Mouse (Mus musculus) midbrain, postnatal 0 days (tissue): ENCODE results near the gene Fam210b. TPM values are rescaled to one million over a fixed set of nuclear protein-coding genes. Genes with fewer than 3 reads are reported as not detected.

Experiments
- ATAC-seq: fragments of 200-750 bp; cut with Nextera tagmentation; 2 replicates; pipeline ENCODE4 v1.8.0; 2017; ENCODE audit warnings: moderate number of reproducible peaks, mild to moderate bottlenecking, moderate TSS enrichment, moderate library complexity; ENCODE audit not compliant: low FRiP score
- DNase-seq: peaks from one replicate; pipeline ENCODE4 v3.0.0-alpha.2; 2015; ENCODE audit warnings: low spot score
- H3K27ac ChIP-seq: fragments of 300-500 bp; sonication (generic); 2 replicates; pipeline ENCODE4 v1.5.1; 2014; ENCODE audit warnings: low read depth, mild to moderate bottlenecking, low read length, mixed read lengths
- H3K27me3 ChIP-seq: fragments of 300-500 bp; sonication (generic); 2 replicates; pipeline ENCODE4 v1.6.1; 2014; ENCODE audit warnings: low read length, control low read depth, mixed read lengths; ENCODE audit not compliant: insufficient read depth
- H3K36me3 ChIP-seq: fragments of 300-500 bp; sonication (generic); 2 replicates; pipeline ENCODE4 v1.6.1; 2014; ENCODE audit warnings: low read length, control low read depth, mixed read lengths; ENCODE audit not compliant: insufficient read depth
- H3K4me1 ChIP-seq: fragments of 300-500 bp; sonication (generic); 2 replicates; pipeline ENCODE4 v1.6.1; 2014; ENCODE audit warnings: mild to moderate bottlenecking, control low read depth, antibody characterized with exemption, low read length, mixed read lengths; ENCODE audit not compliant: insufficient read depth
- H3K4me2 ChIP-seq: fragments of 300-500 bp; sonication (generic); 2 replicates; pipeline ENCODE4 v1.6.1; 2014; ENCODE audit warnings: low read depth, mild to moderate bottlenecking, low read length, mixed read lengths; ENCODE audit not compliant: poor library complexity, severe bottlenecking
- H3K4me3 ChIP-seq: fragments of 300-500 bp; sonication (generic); 2 replicates; pipeline ENCODE4 v1.5.1; 2014; ENCODE audit warnings: low read depth, mild to moderate bottlenecking, low read length, moderate library complexity
- H3K9ac ChIP-seq: fragments of 300-500 bp; sonication (generic); replicated peaks from 2 replicates; pipeline ENCODE4 v1.6.1; 2014; ENCODE audit warnings: mild to moderate bottlenecking, low read length, moderate library complexity, mixed read lengths; ENCODE audit not compliant: poor library complexity, severe bottlenecking
- H3K9me3 ChIP-seq: fragments of 300-500 bp; sonication (generic); 2 replicates; pipeline ENCODE4 v1.6.1; 2016; ENCODE audit warnings: low read length, control low read depth
- CTCF ChIP-seq: IDR thresholded peaks from 2 replicates; pipeline ENCODE4 v1.5.1; 2016; ENCODE audit warnings: antibody characterized with exemption, mild to moderate bottlenecking
- WGBS: fragments of 180-500 bp; shearing (Covaris S2); extraction: QIAGEN DNeasy Blood & Tissue Kit; methylation state at CpG from one replicate; pipeline ENCODE4 v1.1.7; 2014; 5-methylcytosine and 5-hydroxymethylcytosine counted together
- polyA plus RNA-seq: library from polyadenylated mRNA; unstranded; fragments of >200 nt; fragmentation: Nextera tagmentation; extraction: Ambion mirVana; gene quantifications from 2 replicates; pipeline ENCODE4 v1.2.1, GENCODE M21; 2015
- total RNA-seq: library from RNA; depleted of rRNA; stranded (reverse); fragments of >200 nt; gene quantifications from 2 replicates; pipeline ENCODE4 v1.2.3, GENCODE M21; 2014

Gene Fam210b
- total and polyA plus RNA-seq, 2 experiments from 2014 or later, result 10.2 to 21.1 TPM

- WGBS, result 86% methylated on average over 4 of the region's 4 CpGs
- TF ChIP-seq CTCF, result no peak
- no peak overlapping the region for H3K9ac ChIP-seq
- H3K36me3 ChIP-seq, result no peaks in the 10 kb centered on the region
- H3K4me1 ChIP-seq, result no peaks in the 10 kb centered on the region
- no peaks in the 10 kb centered on the region for H3K9me3 ChIP-seq
- ATAC-seq (no peak), DNase-seq (no peak)
- H3K4me3 ChIP-seq, result no peak overlapping the region
- no peak overlapping the region for H3K27ac ChIP-seq
- no peaks in the 10 kb centered on the region for H3K27me3 ChIP-seq
- no peak overlapping the region for H3K4me2 ChIP-seq
Measured at GRCm38 (mm10) chr2:172306544-172306943, 38.8 kb upstream of the Fam210b start.

- Histone ChIP-seq H3K4me3 (no peak overlapping the region), H3K27ac (no peak overlapping the region), H3K27me3 (no peaks in the 10 kb centered on the region), H3K9ac (no peak overlapping the region), H3K9me3 (no peaks in the 10 kb centered on the region), H3K4me2 (no peak overlapping the region), H3K36me3 (no peaks in the 10 kb centered on the region), H3K4me1 (no peaks in the 10 kb centered on the region)
- ATAC-seq (no peak), DNase-seq (no peak)
- WGBS, result 77% methylated on average over 9 of the region's 9 CpGs
- no peak for TF ChIP-seq CTCF
Measured at GRCm38 (mm10) chr2:172311731-172312130, 33.6 kb upstream of the Fam210b start.

GRCm38 (mm10) chr2:172320878-172321277 is 24.5 kb upstream of the Fam210b start:
- no peak overlapping the region for H3K4me3 ChIP-seq
- no peak for TF ChIP-seq CTCF
- 28% methylated on average over 9 of the region's 9 CpGs for WGBS
- no peaks in the 10 kb centered on the region for H3K36me3 ChIP-seq
- no peak for ATAC-seq
- DNase-seq, result peak; percentile 37
- H3K9me3 ChIP-seq, result no peaks in the 10 kb centered on the region
- H3K4me2 ChIP-seq, result no peak overlapping the region
- H3K4me1 ChIP-seq, result no peaks in the 10 kb centered on the region
- H3K9ac ChIP-seq, result no peak overlapping the region
- H3K27me3 ChIP-seq, result no peaks in the 10 kb centered on the region
- no peak overlapping the region for H3K27ac ChIP-seq

- no peak for ATAC-seq
- no peak overlapping the region for H3K4me3 ChIP-seq
Measured at GRCm38 (mm10) chr2:172328248-172328647, 17.1 kb upstream of the Fam210b start.

GRCm38 (mm10) chr2:172329179-172329578 is 16.2 kb upstream of the Fam210b start:
- Histone ChIP-seq H3K4me3 (no peak overlapping the region), H3K9ac (no peak overlapping the region), H3K27ac (no peak overlapping the region), H3K27me3 (0 out of 2 replicates have a peak, but pooled peaks cover 3% of the 10 kb centered on the region), H3K36me3 (no peaks in the 10 kb centered on the region), H3K4me1 (no peaks in the 10 kb centered on the region; the same call in 1 of the 2 replicates), H3K9me3 (no peaks in the 10 kb centered on the region), H3K4me2 (peak overlapping the region; percentile 40)
- ATAC-seq (peak; percentile 84), DNase-seq (peak; percentile 88)
- 3% methylated on average over 13 of the region's 13 CpGs for WGBS
- peak; percentile 96 for TF ChIP-seq CTCF

More at GRCm38 (mm10) chr2:172328248-172328647, 17.1 kb upstream of the Fam210b start:
- no peak overlapping the region for H3K4me2 ChIP-seq
- H3K36me3 ChIP-seq, result no peaks in the 10 kb centered on the region
- H3K4me1 ChIP-seq, result no peaks in the 10 kb centered on the region; the same call in 1 of the 2 replicates
- 0 out of 2 replicates have a peak, but pooled peaks cover 3% of the 10 kb centered on the region for H3K27me3 ChIP-seq
- H3K9me3 ChIP-seq, result no peaks in the 10 kb centered on the region
- 36% methylated on average over 8 of the region's 8 CpGs for WGBS
- no peak overlapping the region for H3K27ac ChIP-seq
- no peak for DNase-seq
- no peak overlapping the region for H3K9ac ChIP-seq
- TF ChIP-seq CTCF, result peak; percentile 44

- Histone ChIP-seq H3K27ac (peak overlapping the region; percentile 67), H3K9ac (no peak overlapping the region), H3K4me1 (peaks cover 3% of the 10 kb centered on the region; the same call in 1 of the 2 replicates), H3K27me3 (no peaks in the 10 kb centered on the region), H3K36me3 (no peaks in the 10 kb centered on the region), H3K4me2 (no peak overlapping the region), H3K9me3 (no peaks in the 10 kb centered on the region), H3K4me3 (no peak overlapping the region)
- DNase-seq (peak; percentile 43), ATAC-seq (peak; percentile 16; the same call in 1 of the 2 replicates)
- WGBS, result 58% methylated on average over 19 of the region's 19 CpGs
- TF ChIP-seq CTCF, result no peak
Measured at GRCm38 (mm10) chr2:172338206-172338942, 7.0 kb upstream of the Fam210b start.
